Mouse (Mus musculus): ENCODE measurements at regions not wholly inside any gene's neighbourhood (a gene's known extent, or its start where the extent isn't known, plus 50 kb on each side); places are given as distances from the start of the nearest gene placed in this dataset.

- DNase-seq (ENCODE audit: low read depth in 3 of 3, low spot score in 3 of 3): no peak
- TF ChIP-seq EP300 (IDR thresholded peaks at IDR 0.05; ENCODE audit: low read depth) (no peak), CTCF (IDR thresholded peaks at IDR 0.05; ENCODE audit: low read depth) (no peak)
- Histone ChIP-seq H3K9ac (replicated peaks) (no peak overlapping the region), H3K27ac (no peak overlapping the region), H3K9me3 (ENCODE audit: control insufficient read depth, low read length) (no peaks in the 10 kb centered on the region), H3K4me3 (ENCODE audit: insufficient read depth in 1 of 2, low read depth in 2 of 2, low read length in 2 of 2) (no peak overlapping the region), H3K27me3 (ENCODE audit: control insufficient read depth, insufficient read depth, low read length) (no peaks in the 10 kb centered on the region), H3K4me1 (replicated peaks; ENCODE audit: control insufficient read depth in 2 of 2, insufficient read depth in 2 of 2, low read length in 1 of 2) (no peaks in the 10 kb centered on the region), H3K4me2 (ENCODE audit: low read depth) (no peak overlapping the region), H3K36me3 (replicated peaks; ENCODE audit: control insufficient read depth, insufficient read depth, low read depth) (no peaks in the 10 kb centered on the region)
- WGBS (ENCODE audit: insufficient replicate concordance): 76% methylated on average over 11 of the region's 11 CpGs
- ATAC-seq (ENCODE audit: insufficient read depth): no peak
Measured at GRCm38 (mm10) chr13:97537206-97537605, 223.2 kb downstream of the Gm10260 start.

DNA sequence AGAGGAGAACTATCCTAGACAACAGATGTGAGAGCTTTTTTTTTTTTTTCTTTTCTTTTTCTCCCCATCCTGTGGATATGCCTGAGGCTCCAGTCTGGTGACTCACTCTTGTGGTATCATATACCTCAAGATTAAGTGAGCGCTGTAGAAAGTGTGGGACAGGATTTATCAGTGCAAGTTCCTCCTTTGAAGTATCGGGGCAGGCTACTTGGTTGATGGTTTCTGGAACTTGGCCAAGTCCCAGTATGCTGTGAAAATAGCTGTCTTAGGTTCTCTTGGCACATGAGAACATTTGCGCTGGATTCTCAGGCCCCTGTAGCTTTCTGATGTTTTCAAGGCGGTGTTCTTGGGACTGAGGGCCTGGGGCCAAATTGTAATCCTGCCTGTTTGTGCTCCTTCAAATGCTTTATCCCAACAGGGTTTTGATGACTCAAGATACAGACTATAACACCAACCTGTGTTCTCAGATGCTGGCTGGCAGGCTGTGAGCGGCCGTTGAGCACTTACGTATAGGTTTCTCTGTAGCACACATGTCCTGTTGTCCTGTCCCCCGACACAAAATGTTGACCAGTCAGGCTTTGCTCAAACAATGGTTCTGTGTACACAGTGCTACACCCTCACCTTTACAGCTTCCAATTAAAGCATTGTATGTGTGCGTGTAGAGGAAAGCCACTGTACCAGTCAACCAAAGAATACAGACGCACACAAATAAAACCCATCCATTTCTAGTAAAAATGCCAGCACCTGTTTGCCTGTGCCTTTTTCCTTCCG, 226.4 kb downstream of the Gm10260 start:
- Histone ChIP-seq H3K4me2 (ENCODE audit: low read depth) (no peak overlapping the region), H3K4me1 (replicated peaks; ENCODE audit: control insufficient read depth in 2 of 2, insufficient read depth in 2 of 2, low read length in 1 of 2) (no peaks in the 10 kb centered on the region; a peak in 1 of 4 replicates), H3K4me3 (ENCODE audit: insufficient read depth in 1 of 2, low read depth in 2 of 2, low read length in 2 of 2) (no peak overlapping the region), H3K27me3 (ENCODE audit: control insufficient read depth, insufficient read depth, low read length) (no peaks in the 10 kb centered on the region), H3K36me3 (replicated peaks; ENCODE audit: control insufficient read depth, insufficient read depth, low read depth) (no peaks in the 10 kb centered on the region), H3K9me3 (ENCODE audit: control insufficient read depth, low read length) (no peaks in the 10 kb centered on the region), H3K27ac (no peak overlapping the region), H3K9ac (replicated peaks) (no peak overlapping the region)
- no peak for ATAC-seq (ENCODE audit: insufficient read depth)
- no peak for DNase-seq (ENCODE audit: low read depth in 3 of 3, low spot score in 3 of 3)
- no peak for TF ChIP-seq CTCF (IDR thresholded peaks at IDR 0.05; ENCODE audit: low read depth)
- TF ChIP-seq EP300 (IDR thresholded peaks at IDR 0.05; ENCODE audit: low read depth): no peak
- 62% methylated on average over 11 of the region's 11 CpGs for WGBS (ENCODE audit: insufficient replicate concordance)

- 50% methylated on average over 2 of the region's 2 CpGs for WGBS (ENCODE audit: insufficient replicate concordance)
- no peaks in the 10 kb centered on the region for H3K9me3 ChIP-seq (ENCODE audit: control insufficient read depth, low read length)
- H3K4me1 ChIP-seq (replicated peaks; ENCODE audit: control insufficient read depth in 2 of 2, insufficient read depth in 2 of 2, low read length in 1 of 2): no peaks in the 10 kb centered on the region; a peak in 1 of 4 replicates
- no peak for TF ChIP-seq CTCF (IDR thresholded peaks at IDR 0.05; ENCODE audit: low read depth)
- TF ChIP-seq EP300 (IDR thresholded peaks at IDR 0.05; ENCODE audit: low read depth): no peak
- H3K27me3 ChIP-seq (ENCODE audit: control insufficient read depth, insufficient read depth, low read length): no peaks in the 10 kb centered on the region
- H3K9ac ChIP-seq (replicated peaks): no peak overlapping the region
- H3K4me3 ChIP-seq (ENCODE audit: insufficient read depth in 1 of 2, low read depth in 2 of 2, low read length in 2 of 2): no peak overlapping the region
- ATAC-seq (ENCODE audit: insufficient read depth) (no peak), DNase-seq (ENCODE audit: low read depth in 3 of 3, low spot score in 3 of 3) (no peak)
- no peak overlapping the region for H3K4me2 ChIP-seq (ENCODE audit: low read depth)
- no peaks in the 10 kb centered on the region for H3K36me3 ChIP-seq (replicated peaks; ENCODE audit: control insufficient read depth, insufficient read depth, low read depth)
- H3K27ac ChIP-seq: no peak overlapping the region
Measured at GRCm38 (mm10) chr13:97531181-97531580, 229.3 kb downstream of the Gm10260 start.

DNA sequence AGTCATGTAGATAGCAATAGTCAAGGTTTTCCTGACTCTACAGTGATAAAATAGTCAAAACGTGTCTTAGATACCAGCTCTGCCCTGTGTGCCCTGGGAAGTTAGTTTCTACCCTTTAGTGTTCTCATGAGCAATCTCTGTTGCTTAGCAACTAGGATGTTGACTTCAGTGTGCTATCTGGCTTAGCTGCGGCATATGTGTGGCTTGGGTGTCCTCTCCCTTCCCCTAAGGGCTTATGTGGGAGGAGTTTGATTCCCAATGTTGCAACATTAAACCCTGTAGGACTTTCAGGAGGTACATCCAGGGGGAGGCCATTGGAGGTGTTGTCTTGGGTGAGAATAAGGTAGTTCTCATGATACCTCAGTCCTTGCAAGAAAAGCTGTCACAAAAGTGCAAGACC, 229.9 kb downstream of the Gm10260 start:
- DNase-seq (ENCODE audit: low read depth in 3 of 3, low spot score in 3 of 3): no peak
- Histone ChIP-seq H3K4me2 (ENCODE audit: low read depth) (no peak overlapping the region), H3K4me3 (ENCODE audit: insufficient read depth in 1 of 2, low read depth in 2 of 2, low read length in 2 of 2) (no peak overlapping the region), H3K36me3 (replicated peaks; ENCODE audit: control insufficient read depth, insufficient read depth, low read depth) (no peaks in the 10 kb centered on the region), H3K4me1 (replicated peaks; ENCODE audit: control insufficient read depth in 2 of 2, insufficient read depth in 2 of 2, low read length in 1 of 2) (no peaks in the 10 kb centered on the region; a peak in 1 of 4 replicates), H3K27me3 (ENCODE audit: control insufficient read depth, insufficient read depth, low read length) (no peaks in the 10 kb centered on the region), H3K9ac (replicated peaks) (no peak overlapping the region), H3K9me3 (ENCODE audit: control insufficient read depth, low read length) (no peaks in the 10 kb centered on the region), H3K27ac (no peak overlapping the region)
- WGBS (ENCODE audit: insufficient replicate concordance): 33% methylated on average over 2 of the region's 2 CpGs
- no peak for TF ChIP-seq CTCF (IDR thresholded peaks at IDR 0.05; ENCODE audit: low read depth)
- TF ChIP-seq EP300 (IDR thresholded peaks at IDR 0.05; ENCODE audit: low read depth): no peak
- ATAC-seq (ENCODE audit: insufficient read depth): no peak

GRCm38 (mm10) chr13:97527958-97528357, 232.5 kb downstream of the Gm10260 start:
- no peak overlapping the region for H3K4me3 ChIP-seq (ENCODE audit: insufficient read depth in 1 of 2, low read depth in 2 of 2, low read length in 2 of 2)
- H3K4me1 ChIP-seq (replicated peaks; ENCODE audit: control insufficient read depth in 2 of 2, insufficient read depth in 2 of 2, low read length in 1 of 2): no peaks in the 10 kb centered on the region; a peak in 1 of 4 replicates
- WGBS (ENCODE audit: insufficient replicate concordance): 61% methylated on average over 2 of the region's 2 CpGs
- H3K9me3 ChIP-seq (ENCODE audit: control insufficient read depth, low read length): no peaks in the 10 kb centered on the region
- H3K9ac ChIP-seq (replicated peaks): no peak overlapping the region
- no peak overlapping the region for H3K27ac ChIP-seq
- DNase-seq (ENCODE audit: low read depth in 3 of 3, low spot score in 3 of 3) (no peak), ATAC-seq (ENCODE audit: insufficient read depth) (no peak)
- TF ChIP-seq CTCF (IDR thresholded peaks at IDR 0.05; ENCODE audit: low read depth) (no peak), EP300 (IDR thresholded peaks at IDR 0.05; ENCODE audit: low read depth) (no peak)
- no peaks in the 10 kb centered on the region for H3K27me3 ChIP-seq (ENCODE audit: control insufficient read depth, insufficient read depth, low read length)
- no peak overlapping the region for H3K4me2 ChIP-seq (ENCODE audit: low read depth)
- no peaks in the 10 kb centered on the region for H3K36me3 ChIP-seq (replicated peaks; ENCODE audit: control insufficient read depth, insufficient read depth, low read depth)

Data from liver, embryonic 14.5 days (tissue).